ENCODE assay signal across 18 mouse cellular contexts in genomic region chr12:4356834-4357445, GRCm38 (mm10).
DNase-seq lines count a peak whose midpoint lies in the region; ATAC-seq and TF ChIP-seq lines count a peak whose summit lies in the region.
"Had no signal": no experiment of that assay in that cellular context is flagged by ENCODE, and none has a peak within 500 bp of the region (broad histone marks: within the 10 kb centered on the region; RNA-seq: fewer than 3 reads in every experiment).

No protein-coding gene starts in this region.

- no peaks in the 10 kb centered on the region for H3K36me3 ChIP-seq in hindbrain, embryonic 13.5 days
- no peaks in the 10 kb centered on the region for H3K36me3 ChIP-seq in hindbrain, embryonic 14.5 days (replicated peaks; ENCODE audit: control insufficient read depth, insufficient read depth)
- H3K36me3 ChIP-seq: heart, embryonic 12.5 days; lung, embryonic 15.5 days; midbrain, embryonic 12.5 days; neural tube, embryonic 15.5 days had no signal

- no peak overlapping the region for H3K4me3 ChIP-seq in gastrocnemius, adult 2 months
- H3K4me3 ChIP-seq in hindbrain, embryonic 13.5 days: no peak overlapping the region
- no peak overlapping the region for H3K4me3 ChIP-seq in hindbrain, embryonic 14.5 days (replicated peaks; ENCODE audit: low read length)
- H3K4me3 ChIP-seq: heart, embryonic 12.5 days; lung, embryonic 15.5 days; midbrain, embryonic 12.5 days; myocyte; neural tube, embryonic 15.5 days had no signal

- DNase-seq in gastrocnemius, adult 2 months: peak; percentile 18
- no peak for DNase-seq in gastrocnemius, postnatal 14 days
- peak; percentile 9 for DNase-seq in urinary bladder, postnatal 25 days (ENCODE audit: low spot score)
- DNase-seq in urinary bladder, postnatal 10 days (ENCODE audit: low spot score): no peak
- DNase-seq in adrenal gland, postnatal 25 days: peak; percentile 16
- DNase-seq in c-Kit-positive CD71-positive TER-119-positive erythroid progenitor cells, embryonic 14.5 days (ENCODE audit: low spot score): no peak
- no peak for DNase-seq in hindbrain, embryonic 14.5 days (ENCODE audit: low spot score)
- DNase-seq: cerebellum, adult 9-11 months; gastrocnemius, postnatal 36 days; heart, postnatal 4 days; left cerebral cortex, postnatal 4 days had no signal

- peaks cover 7% of the 10 kb centered on the region; the same call in 1 of the 2 replicates for H3K4me1 ChIP-seq in hindbrain, embryonic 13.5 days (replicated peaks)
- H3K4me1 ChIP-seq in hindbrain, embryonic 14.5 days (replicated peaks; ENCODE audit: control insufficient read depth, insufficient read depth, low read length): no peaks in the 10 kb centered on the region
- H3K4me1 ChIP-seq: heart, embryonic 12.5 days had no signal

- no peaks in the 10 kb centered on the region for H3K9me3 ChIP-seq in hindbrain, embryonic 13.5 days
- H3K9me3 ChIP-seq in hindbrain, embryonic 14.5 days (ENCODE audit: control insufficient read depth, low read length): no peaks in the 10 kb centered on the region
- H3K9me3 ChIP-seq: heart, embryonic 12.5 days; lung, embryonic 15.5 days; midbrain, embryonic 12.5 days; neural tube, embryonic 15.5 days had no signal

- H3K27ac ChIP-seq in gastrocnemius, adult 2 months: no peak overlapping the region
- no peak overlapping the region for H3K27ac ChIP-seq in hindbrain, embryonic 13.5 days
- H3K27ac ChIP-seq in hindbrain, embryonic 14.5 days: no peak overlapping the region
- H3K27ac ChIP-seq: lung, embryonic 15.5 days; macrophage; midbrain, embryonic 12.5 days; neural tube, embryonic 15.5 days had no signal

- no peak for ATAC-seq in hindbrain, embryonic 13.5 days (ENCODE audit: low FRiP score)
- no peak for ATAC-seq in hindbrain, embryonic 14.5 days (ENCODE audit: low FRiP score)

- no peak overlapping the region for H3K4me2 ChIP-seq in hindbrain, embryonic 13.5 days
- no peak overlapping the region for H3K4me2 ChIP-seq in hindbrain, embryonic 14.5 days (replicated peaks)
- H3K4me2 ChIP-seq: heart, embryonic 12.5 days; lung, embryonic 15.5 days; midbrain, embryonic 12.5 days; neural tube, embryonic 15.5 days had no signal

- intact Hi-C loops in gastrocnemius, adult 2 months (cut with DNase I): no loop called here
- intact Hi-C loops in gastrocnemius, postnatal 14 days (cut with DNase I; ENCODE audit: low total_unique reads): no loop called here

- H3K27me3 ChIP-seq in hindbrain, embryonic 13.5 days: no peaks in the 10 kb centered on the region
- no peaks in the 10 kb centered on the region for H3K27me3 ChIP-seq in hindbrain, embryonic 14.5 days (ENCODE audit: control insufficient read depth, insufficient read depth, low read length)
- H3K27me3 ChIP-seq: heart, embryonic 12.5 days; lung, embryonic 15.5 days; midbrain, embryonic 12.5 days; neural tube, embryonic 15.5 days had no signal

- H3K9ac ChIP-seq in hindbrain, embryonic 13.5 days: no peak overlapping the region
- no peak overlapping the region for H3K9ac ChIP-seq in hindbrain, embryonic 14.5 days
- H3K9ac ChIP-seq: heart, embryonic 12.5 days; lung, embryonic 15.5 days; midbrain, embryonic 12.5 days; neural tube, embryonic 15.5 days had no signal

- WGBS in hindbrain, embryonic 13.5 days: 93% methylated on average over 5 of the region's 5 CpGs
- WGBS in hindbrain, embryonic 14.5 days: 87% methylated on average over 5 of the region's 5 CpGs

- no peak for TF ChIP-seq CTCF in gastrocnemius, adult 2 months (IDR thresholded peaks at IDR 0.05)

Comparison
In these comparisons a context has a peak if more than half of its experiments do, and no peak if none do; other contexts are left out.
1. DNase-seq: peak in gastrocnemius, adult 2 months (single experiment), urinary bladder, postnatal 25 days (single experiment) and adrenal gland, postnatal 25 days (single experiment); none in gastrocnemius, postnatal 14 days (single experiment), urinary bladder, postnatal 10 days (single experiment), c-Kit-positive CD71-positive TER-119-positive erythroid progenitor cells, embryonic 14.5 days (single experiment) and hindbrain, embryonic 14.5 days (single experiment).